Mouse (Mus musculus): Measurements from ENCODE around the gene Pltp. TPM values are rescaled to one million over a fixed set of nuclear protein-coding genes. Genes with fewer than 3 reads are reported as not detected.
"Not testable (repeated sequence)": the region's sequence is repeated elsewhere in the genome, so short reads cannot be mapped to it uniquely, and the experiment has no call there.

Pltp gene
- polyA plus RNA-seq, 1 experiment from 2014 or later = 58.4 TPM

DNA sequence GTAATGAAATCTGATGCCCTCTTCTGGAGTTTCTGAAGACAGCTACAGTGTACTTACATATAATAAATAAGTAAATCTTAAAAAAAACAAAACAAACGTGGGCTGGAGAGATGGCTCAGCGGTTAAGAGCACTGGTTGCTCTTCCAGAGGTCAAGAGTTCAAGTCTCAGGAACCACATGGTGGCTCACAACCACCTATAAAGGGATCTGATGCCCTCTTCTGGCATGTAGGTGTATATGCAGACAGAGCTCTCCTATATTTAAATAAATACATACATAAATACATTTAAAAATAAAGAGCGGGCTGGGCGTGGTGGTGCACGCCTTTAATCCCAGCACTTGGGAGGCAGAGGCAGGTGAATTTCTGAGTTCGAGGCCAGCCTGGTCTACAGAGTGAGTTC lies 59.0 kb downstream of the Pltp start:
- WGBS = 82% methylated on average over 6 of the region's 6 CpGs
- H3K9me3 ChIP-seq (replicated peaks; ENCODE audit: control insufficient read depth, low read length) = not testable (repeated sequence)

DNA sequence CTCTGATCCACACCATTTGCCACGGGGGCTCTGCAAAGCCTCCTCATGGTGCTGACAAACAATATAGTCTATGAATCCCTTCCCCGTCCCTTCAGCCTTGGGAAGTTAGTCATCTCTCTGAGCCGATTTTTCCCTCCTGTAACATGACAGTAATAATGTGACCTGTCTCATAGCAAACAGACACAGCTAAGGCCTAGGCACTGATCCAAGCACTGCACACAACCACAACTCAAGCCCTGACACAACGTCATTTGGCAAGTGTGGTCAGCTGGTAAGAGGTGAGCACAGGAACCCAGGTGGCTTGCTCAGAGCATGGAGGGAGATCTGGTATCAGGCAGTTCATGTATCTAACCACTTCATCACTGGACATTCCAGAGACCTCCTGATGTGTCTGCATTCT lies 61.6 kb downstream of the Pltp start:
- H3K9ac ChIP-seq (ENCODE audit: low read length) = no peak overlapping the region
- no peak overlapping the region for H3K27ac ChIP-seq (ENCODE audit: low read depth, low read length)
- H3K36me3 ChIP-seq (ENCODE audit: control insufficient read depth, insufficient read depth, low read length) = peaks cover 78% of the 10 kb centered on the region
- H3K4me3 ChIP-seq (ENCODE audit: low read depth, low read length) = no peak overlapping the region
- no peaks in the 10 kb centered on the region for H3K27me3 ChIP-seq (replicated peaks; ENCODE audit: control insufficient read depth, insufficient read depth, low read length)
- no peaks in the 10 kb centered on the region for H3K4me1 ChIP-seq (ENCODE audit: control insufficient read depth, insufficient read depth, low read length)
- 88% methylated on average over 4 of the region's 4 CpGs for WGBS
- no peaks in the 10 kb centered on the region for H3K9me3 ChIP-seq (replicated peaks; ENCODE audit: control insufficient read depth, low read length)
- H3K4me2 ChIP-seq (ENCODE audit: low read length) = no peak overlapping the region
- DNase-seq (ENCODE audit: low spot score) (no peak), ATAC-seq (no peak)

More for the DNA sequence above, 59.0 kb downstream of the Pltp start:
- peaks cover 56% of the 10 kb centered on the region for H3K36me3 ChIP-seq (ENCODE audit: control insufficient read depth, insufficient read depth, low read length)
- H3K27ac ChIP-seq (ENCODE audit: low read depth, low read length); ATAC-seq; H3K9ac ChIP-seq (ENCODE audit: low read length); H3K27me3 ChIP-seq (replicated peaks; ENCODE audit: control insufficient read depth, insufficient read depth, low read length); H3K4me1 ChIP-seq (ENCODE audit: control insufficient read depth, insufficient read depth, low read length); H3K4me2 ChIP-seq (ENCODE audit: low read length); H3K4me3 ChIP-seq (ENCODE audit: low read depth, low read length): not testable (repeated sequence)
- DNase-seq (ENCODE audit: low spot score) = peak; percentile 28

DNA sequence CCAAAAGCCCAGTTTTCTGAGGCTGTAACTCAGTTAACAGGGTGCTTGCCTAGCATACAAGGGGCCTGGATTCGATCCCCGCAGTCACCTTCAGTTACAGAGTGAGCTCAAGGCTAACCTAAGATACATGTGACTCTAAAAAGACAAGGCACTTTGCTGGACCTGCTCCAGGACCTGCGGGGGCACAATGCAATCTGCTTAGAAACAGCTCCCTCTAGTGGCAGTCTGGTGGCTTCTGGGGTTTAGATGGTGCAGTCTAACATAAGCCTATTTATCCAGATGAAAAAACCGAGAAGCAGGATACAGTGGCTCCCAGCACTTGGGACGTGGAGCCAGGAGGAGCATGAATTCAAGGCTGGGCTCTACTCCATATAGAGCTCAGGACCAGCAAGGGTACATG lies 63.2 kb downstream of the Pltp start:
- Histone ChIP-seq H3K4me1 (ENCODE audit: control insufficient read depth, insufficient read depth, low read length) (no peaks in the 10 kb centered on the region), H3K36me3 (ENCODE audit: control insufficient read depth, insufficient read depth, low read length) (peaks cover 66% of the 10 kb centered on the region), H3K9me3 (replicated peaks; ENCODE audit: control insufficient read depth, low read length) (no peaks in the 10 kb centered on the region), H3K27ac (ENCODE audit: low read depth, low read length) (no peak overlapping the region), H3K4me2 (ENCODE audit: low read length) (no peak overlapping the region), H3K27me3 (replicated peaks; ENCODE audit: control insufficient read depth, insufficient read depth, low read length) (no peaks in the 10 kb centered on the region), H3K9ac (ENCODE audit: low read length) (no peak overlapping the region), H3K4me3 (ENCODE audit: low read depth, low read length) (no peak overlapping the region)
- ATAC-seq (peak; percentile 38), DNase-seq (ENCODE audit: low spot score) (peak; percentile 94)
- WGBS = 25% methylated on average over 5 of the region's 5 CpGs

DNA sequence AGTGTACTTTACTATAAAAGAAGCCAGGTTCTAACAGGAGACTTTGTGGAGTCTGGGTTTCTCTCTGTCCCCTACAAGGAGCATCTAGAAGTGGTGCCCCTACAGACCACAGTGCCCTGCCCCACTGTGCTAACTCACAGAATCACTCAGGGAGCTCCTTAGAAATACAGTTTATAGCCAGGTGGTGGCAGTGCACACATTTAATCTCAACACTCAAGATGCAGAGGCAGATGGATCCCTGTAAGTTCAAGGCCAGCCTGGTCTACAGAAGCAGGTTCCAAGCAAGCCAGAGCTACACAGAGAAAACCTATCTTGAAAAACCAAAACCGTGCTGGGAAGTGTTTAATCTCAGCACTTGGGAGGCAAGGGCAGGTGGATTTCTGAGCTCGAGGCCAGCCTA lies 63.7 kb downstream of the Pltp start:
- Histone ChIP-seq H3K27me3 (replicated peaks; ENCODE audit: control insufficient read depth, insufficient read depth, low read length) (no peaks in the 10 kb centered on the region), H3K9ac (ENCODE audit: low read length) (no peak overlapping the region), H3K4me2 (ENCODE audit: low read length) (no peak overlapping the region), H3K4me3 (ENCODE audit: low read depth, low read length) (no peak overlapping the region), H3K9me3 (replicated peaks; ENCODE audit: control insufficient read depth, low read length) (no peaks in the 10 kb centered on the region), H3K4me1 (ENCODE audit: control insufficient read depth, insufficient read depth, low read length) (no peaks in the 10 kb centered on the region), H3K36me3 (ENCODE audit: control insufficient read depth, insufficient read depth, low read length) (peaks cover 68% of the 10 kb centered on the region), H3K27ac (ENCODE audit: low read depth, low read length) (no peak overlapping the region)
- DNase-seq (ENCODE audit: low spot score) (peak; percentile 20), ATAC-seq (no peak)
- 99% methylated on average over 2 of the region's 2 CpGs for WGBS

DNA sequence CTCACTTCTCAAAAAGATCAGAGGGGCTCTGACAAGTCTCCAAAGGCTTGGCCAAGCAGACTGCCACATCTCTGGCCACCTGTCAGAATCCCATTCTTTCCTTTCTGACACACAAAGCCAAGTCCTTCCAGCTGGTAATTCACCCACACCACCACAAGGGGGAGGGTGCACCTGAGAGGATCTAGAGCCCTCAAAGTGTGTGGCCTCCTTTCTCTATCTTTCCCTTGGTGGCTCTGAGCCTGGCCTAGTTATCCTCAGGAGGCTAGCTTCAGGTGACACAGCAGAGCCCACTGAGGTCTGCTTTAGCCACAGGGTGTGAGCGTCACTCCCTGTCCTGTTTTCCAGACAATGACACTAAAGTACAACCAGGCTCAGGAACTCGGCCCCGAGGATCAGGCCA lies 64.3 kb downstream of the Pltp start:
- Histone ChIP-seq H3K4me1 (ENCODE audit: control insufficient read depth, insufficient read depth, low read length) (no peaks in the 10 kb centered on the region), H3K9ac (ENCODE audit: low read length) (no peak overlapping the region), H3K36me3 (ENCODE audit: control insufficient read depth, insufficient read depth, low read length) (peaks cover 67% of the 10 kb centered on the region), H3K27me3 (replicated peaks; ENCODE audit: control insufficient read depth, insufficient read depth, low read length) (no peaks in the 10 kb centered on the region), H3K4me3 (ENCODE audit: low read depth, low read length) (no peak overlapping the region), H3K9me3 (replicated peaks; ENCODE audit: control insufficient read depth, low read length) (no peaks in the 10 kb centered on the region), H3K4me2 (ENCODE audit: low read length) (no peak overlapping the region), H3K27ac (ENCODE audit: low read depth, low read length) (no peak overlapping the region)
- DNase-seq (ENCODE audit: low spot score) = peak; percentile 54
- ATAC-seq = no peak
- 83% methylated on average over 3 of the region's 3 CpGs for WGBS

DNA sequence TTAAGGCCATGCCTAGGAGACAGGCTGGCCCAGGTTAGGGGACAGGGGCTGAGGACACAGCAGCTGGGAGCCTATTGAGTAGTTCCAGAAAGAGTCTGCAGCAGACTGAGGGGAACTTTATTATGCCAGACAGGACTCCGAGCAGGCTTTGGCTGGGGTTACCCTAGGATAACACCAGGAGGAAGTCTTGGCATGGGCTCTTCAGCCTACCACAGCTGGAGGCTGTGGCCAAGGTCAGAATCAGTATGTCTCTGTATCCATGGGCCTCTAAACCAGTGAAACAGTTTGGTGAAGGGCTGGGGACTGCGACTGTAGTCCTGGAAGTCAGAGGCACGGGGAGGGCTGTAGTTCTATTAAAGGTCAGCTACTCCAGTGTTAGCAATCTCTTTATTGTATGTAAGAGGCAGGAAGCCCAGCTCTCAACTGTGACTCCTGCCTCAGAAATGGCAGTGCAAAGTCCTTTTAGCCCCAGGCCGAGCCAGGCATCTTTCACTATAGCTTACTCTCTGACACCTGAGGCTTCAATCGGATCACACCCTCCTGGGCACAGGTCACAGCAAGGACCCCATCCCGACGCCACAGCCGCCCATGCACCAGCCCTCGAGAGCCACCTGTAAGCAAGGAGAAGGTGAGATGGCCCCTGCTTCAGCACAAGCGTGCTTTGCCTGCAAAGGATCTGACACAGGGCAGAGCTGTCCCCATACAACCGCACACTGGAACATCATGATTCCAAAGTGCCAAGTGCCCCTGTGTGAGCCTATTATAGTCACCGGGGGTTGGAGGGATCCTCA lies 64.9 kb downstream of the Pltp start:
- Histone ChIP-seq H3K27ac (ENCODE audit: low read depth, low read length) (no peak overlapping the region), H3K4me1 (ENCODE audit: control insufficient read depth, insufficient read depth, low read length) (no peaks in the 10 kb centered on the region), H3K9ac (ENCODE audit: low read length) (no peak overlapping the region), H3K4me3 (ENCODE audit: low read depth, low read length) (no peak overlapping the region), H3K27me3 (replicated peaks; ENCODE audit: control insufficient read depth, insufficient read depth, low read length) (no peaks in the 10 kb centered on the region), H3K4me2 (ENCODE audit: low read length) (no peak overlapping the region), H3K36me3 (ENCODE audit: control insufficient read depth, insufficient read depth, low read length) (peaks cover 60% of the 10 kb centered on the region), H3K9me3 (replicated peaks; ENCODE audit: control insufficient read depth, low read length) (no peaks in the 10 kb centered on the region)
- ATAC-seq = no peak
- DNase-seq (ENCODE audit: low spot score) = no peak
- 94% methylated on average over 12 of the region's 12 CpGs for WGBS

DNA sequence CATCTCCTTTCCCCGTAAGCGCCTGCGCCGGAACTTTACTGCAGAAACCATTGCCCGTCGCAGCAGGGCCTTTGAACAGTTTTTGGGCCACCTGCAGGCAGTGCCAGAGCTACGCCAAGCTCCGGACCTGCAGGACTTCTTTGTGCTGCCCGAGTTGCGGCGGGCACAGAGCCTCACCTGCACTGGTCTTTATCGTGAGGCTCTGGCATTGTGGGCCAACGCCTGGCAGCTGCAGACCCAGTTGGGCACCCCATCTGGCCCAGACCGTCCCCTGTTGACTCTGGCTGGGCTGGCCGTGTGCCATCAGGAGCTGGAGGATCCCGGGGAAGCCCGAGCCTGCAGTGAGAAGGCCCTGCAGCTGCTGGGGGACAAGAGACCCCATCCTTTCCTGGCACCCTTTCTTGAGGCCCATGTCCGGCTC lies 65.7 kb downstream of the Pltp start:
- Histone ChIP-seq H3K9ac (ENCODE audit: low read length) (no peak overlapping the region), H3K9me3 (replicated peaks; ENCODE audit: control insufficient read depth, low read length) (no peaks in the 10 kb centered on the region), H3K4me2 (ENCODE audit: low read length) (no peak overlapping the region), H3K4me3 (ENCODE audit: low read depth, low read length) (no peak overlapping the region), H3K27ac (ENCODE audit: low read depth, low read length) (no peak overlapping the region), H3K4me1 (ENCODE audit: control insufficient read depth, insufficient read depth, low read length) (no peaks in the 10 kb centered on the region), H3K36me3 (ENCODE audit: control insufficient read depth, insufficient read depth, low read length) (peaks cover 55% of the 10 kb centered on the region), H3K27me3 (replicated peaks; ENCODE audit: control insufficient read depth, insufficient read depth, low read length) (no peaks in the 10 kb centered on the region)
- ATAC-seq (no peak), DNase-seq (ENCODE audit: low spot score) (no peak)
- WGBS = 95% methylated on average over 18 of the region's 18 CpGs

DNA sequence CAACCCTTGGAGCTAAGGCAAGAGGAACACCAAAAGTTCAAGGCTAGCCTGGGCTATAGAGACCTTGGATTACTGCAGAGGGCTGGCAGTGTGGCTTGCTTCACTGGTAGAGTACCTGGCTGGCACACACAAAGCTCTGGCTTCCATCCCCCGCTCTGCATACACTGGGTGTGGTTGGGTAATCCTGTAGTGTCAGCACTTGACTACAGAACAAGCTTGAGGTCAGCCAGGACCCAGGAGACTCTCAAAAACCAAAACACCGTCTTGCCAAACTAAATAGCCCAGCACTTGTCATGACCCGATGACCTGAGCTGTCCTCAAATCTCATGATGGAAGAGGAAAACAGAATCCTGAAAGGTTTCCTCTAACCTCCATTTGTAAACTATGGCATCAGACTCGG lies 67.1 kb downstream of the Pltp start:
- H3K9ac ChIP-seq (ENCODE audit: low read length) = no peak overlapping the region
- ATAC-seq (no peak), DNase-seq (ENCODE audit: low spot score) (no peak)
- H3K4me2 ChIP-seq (ENCODE audit: low read length) = no peak overlapping the region
- H3K36me3 ChIP-seq (ENCODE audit: control insufficient read depth, insufficient read depth, low read length) = peaks cover 41% of the 10 kb centered on the region
- no peaks in the 10 kb centered on the region for H3K27me3 ChIP-seq (replicated peaks; ENCODE audit: control insufficient read depth, insufficient read depth, low read length)
- no peak overlapping the region for H3K4me3 ChIP-seq (ENCODE audit: low read depth, low read length)
- H3K27ac ChIP-seq (ENCODE audit: low read depth, low read length) = no peak overlapping the region
- H3K4me1 ChIP-seq (ENCODE audit: control insufficient read depth, insufficient read depth, low read length) = 0 out of 2 replicates have a peak, but pooled peaks cover 2% of the 10 kb centered on the region
- 89% methylated on average over 4 of the region's 4 CpGs for WGBS
- H3K9me3 ChIP-seq (replicated peaks; ENCODE audit: control insufficient read depth, low read length) = no peaks in the 10 kb centered on the region
